Mouse (Mus musculus) small intestine, adult 2 months (tissue): ENCODE data around the gene Hes7.

Experiments
- CTCF ChIP-seq: fragments of 200-500 bp; IDR thresholded peaks from 2 replicates; pipeline ENCODE4 v1.5.1; 2012; ENCODE audit warnings: low read depth, mild to moderate bottlenecking, control low read depth, inconsistent platforms, low read length, moderate library complexity, mixed read lengths; ENCODE audit not compliant: insufficient replicate concordance, insufficient read length; ENCODE audit errors: extremely low read depth
- POLR2A ChIP-seq: fragments of 200-500 bp; IDR thresholded peaks from 2 replicates; pipeline ENCODE4 v1.6.1; 2012; ENCODE audit warnings: low read depth, mild to moderate bottlenecking, control low read depth, inconsistent platforms, low read length, moderate library complexity

DNA sequence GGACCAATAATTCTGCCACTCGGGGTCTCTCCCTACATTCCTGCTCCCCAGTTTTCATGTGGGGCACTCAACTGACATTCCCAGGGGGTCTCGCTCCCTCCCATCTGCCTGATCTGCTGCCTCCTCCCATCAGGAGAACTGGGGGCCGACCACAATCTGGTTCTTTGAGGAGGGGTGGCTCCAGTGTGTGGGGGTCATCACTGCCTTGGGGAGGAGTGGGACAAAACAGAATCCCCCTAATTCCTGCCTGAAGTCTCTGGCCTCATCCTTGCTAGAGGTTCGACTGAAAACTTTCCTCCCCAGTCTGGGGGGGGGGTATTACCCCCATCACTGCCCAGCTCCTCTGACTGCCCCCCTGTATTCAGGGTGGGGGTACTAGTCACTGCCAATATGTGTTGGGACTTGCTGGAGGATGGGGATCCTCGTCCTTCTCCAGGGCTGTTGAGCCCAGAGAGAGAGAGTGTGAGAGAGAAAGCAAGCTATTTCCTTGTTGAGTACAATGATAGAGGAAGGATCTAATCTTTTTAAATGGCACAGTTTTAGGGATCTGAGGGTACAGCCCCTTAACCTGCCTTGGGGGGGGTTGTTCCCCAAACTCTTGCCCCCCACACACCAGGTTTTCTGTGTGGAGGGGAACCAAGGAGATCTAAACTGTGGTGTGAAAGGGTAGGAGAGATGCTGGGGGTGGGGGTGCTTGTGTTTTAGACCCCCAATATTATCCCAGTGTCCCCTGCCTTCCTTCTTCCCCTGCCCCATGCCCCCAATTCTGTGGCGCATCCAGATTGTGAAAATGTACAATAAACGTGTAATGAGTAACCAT, 28.4 kb upstream of the Hes7 start:
- TF ChIP-seq CTCF = no peak
- no peak for TF ChIP-seq POLR2A
